Mouse (Mus musculus) brown adipose tissue, adult 24 weeks (tissue): ENCODE measurements around the gene Glra1. TPM values are rescaled to one million over a fixed set of nuclear protein-coding genes. Genes with fewer than 3 reads are reported as not detected.

ENCODE experiments used
- H3K27ac ChIP-seq: fragments of 200-500 bp; replicated peaks from 2 replicates; pipeline ENCODE4 v1.5.1; 2012; ENCODE audit warnings: low read depth, mild to moderate bottlenecking, low read length
- H3K4me1 ChIP-seq: fragments of 200-500 bp; 2 replicates; pipeline ENCODE4 v1.6.1; 2012; ENCODE audit warnings: low read length, mixed read lengths; ENCODE audit not compliant: control insufficient read depth, insufficient read depth, insufficient read length
- H3K4me3 ChIP-seq: fragments of 200-500 bp; 2 replicates; pipeline ENCODE4 v1.5.1; 2012; ENCODE audit warnings: low read depth, mild to moderate bottlenecking, low read length, moderate library complexity; ENCODE audit not compliant: insufficient read depth
- polyA plus RNA-seq: library from polyadenylated mRNA; stranded (reverse); fragments of >200 nt; gene quantifications from 2 replicates; pipeline ENCODE4 v1.2.4, GENCODE M21; 2012; ENCODE audit not compliant: missing spikeins, insufficient read depth, insufficient read length

The Glra1 gene
- polyA plus RNA-seq, 1 experiment, result not detected

GRCm38 (mm10) chr11:55473219-55473618 lies 134.8 kb downstream of the Glra1 start:
- no peak overlapping the region for H3K27ac ChIP-seq
- peaks cover 16% of the 10 kb centered on the region; the same call in 1 of the 2 replicates for H3K4me1 ChIP-seq
- H3K4me3 ChIP-seq, result no peak overlapping the region

- Histone ChIP-seq H3K27ac (no peak overlapping the region), H3K4me1 (peaks cover 20% of the 10 kb centered on the region), H3K4me3 (peak overlapping the region; percentile 73; the same call in 1 of the 2 replicates)
These were observed 136.5 kb downstream of the Glra1 start for GRCm38 (mm10) chr11:55471467-55471866.

- peak overlapping the region; percentile 5; the same call in 1 of the 2 replicates for H3K27ac ChIP-seq
- peaks cover 18% of the 10 kb centered on the region for H3K4me1 ChIP-seq
These were observed 137.2 kb downstream of the Glra1 start for GRCm38 (mm10) chr11:55470761-55471160.

GRCm38 (mm10) chr11:55469923-55470691 lies 137.9 kb downstream of the Glra1 start:
- 0 out of 2 replicates have a peak overlapping the region, but pooled peaks have one; percentile 12 for H3K27ac ChIP-seq
- peak overlapping the region; percentile 73 for H3K4me3 ChIP-seq
- peaks cover 17% of the 10 kb centered on the region for H3K4me1 ChIP-seq

More at GRCm38 (mm10) chr11:55470761-55471160, 137.2 kb downstream of the Glra1 start:
- H3K4me3 ChIP-seq, result peak overlapping the region; percentile 73

- H3K4me3 ChIP-seq, result peak within 1 kb of the TSS; percentile 73
- peaks cover 17% of the 10 kb centered on the region for H3K4me1 ChIP-seq
- peak within 1 kb of the TSS; percentile 96 for H3K27ac ChIP-seq
These were observed 138.8 kb downstream of the Glra1 start, which contains the start of gene G3bp1 for GRCm38 (mm10) chr11:55469048-55469843. Gene G3bp1 (plus strand): TSS chr11:55469685.

- peak overlapping the region; percentile 96 for H3K27ac ChIP-seq
- H3K4me3 ChIP-seq, result peak overlapping the region; percentile 70
- H3K4me1 ChIP-seq, result peaks cover 17% of the 10 kb centered on the region
These were observed 139.4 kb downstream of the Glra1 start for GRCm38 (mm10) chr11:55468611-55469047.

- Histone ChIP-seq H3K4me1 (peaks cover 15% of the 10 kb centered on the region), H3K4me3 (peak overlapping the region; percentile 70), H3K27ac (peak overlapping the region; percentile 96)
These were observed 140.0 kb downstream of the Glra1 start for GRCm38 (mm10) chr11:55468012-55468411.

- Histone ChIP-seq H3K4me3 (no peak overlapping the region), H3K4me1 (peaks cover 7% of the 10 kb centered on the region), H3K27ac (no peak overlapping the region)
These were observed 142.8 kb downstream of the Glra1 start for GRCm38 (mm10) chr11:55465177-55465576.

GRCm38 (mm10) chr11:55464707-55465106 lies 143.3 kb downstream of the Glra1 start:
- Histone ChIP-seq H3K27ac (no peak overlapping the region), H3K4me3 (no peak overlapping the region), H3K4me1 (peaks cover 9% of the 10 kb centered on the region)

Other genes with a start within 250 kb of the Glra1 start
- 730 and 804 TPM in 2 replicates for gene Sparc, start 185.0 kb downstream of the Glra1 start, polyA plus RNA-seq
- 386 and 509 TPM in 2 replicates for gene Atox1, start 147.0 kb downstream of the Glra1 start, polyA plus RNA-seq
- gene G3bp1, start 138.5 kb downstream of the Glra1 start, polyA plus RNA-seq, result 17.0 and 19.4 TPM in 2 replicates